8 mouse cellular contexts compared by ENCODE assay signal in genomic region chr12:51844771-51845256, GRCm38 (mm10). TPM values are rescaled to one million over a fixed set of nuclear protein-coding genes. Genes with fewer than 3 reads are reported as not detected.
A peak's percentile ranks its signal among the peaks of the same experiment; 100 is the strongest.
DNase-seq lines count a peak whose midpoint lies in the region; ATAC-seq and TF ChIP-seq lines count a peak whose summit lies in the region.

No protein-coding gene starts in this region.

- no peaks in the 10 kb centered on the region for H3K9me3 ChIP-seq in hindbrain, postnatal 0 days (ENCODE audit: low read length)

- H3K4me3 ChIP-seq in gastrocnemius, adult 2 months: peak overlapping the region; percentile 73
- peak overlapping the region; percentile 61 for H3K4me3 ChIP-seq in hindbrain, postnatal 0 days (ENCODE audit: low read length)
- H3K4me3 ChIP-seq in left cerebral cortex, adult 2 months: peak overlapping the region; percentile 62

- WGBS in hindbrain, postnatal 0 days: under 1% methylated on average over 17 of the region's 17 CpGs

- H3K4me1 ChIP-seq in hindbrain, postnatal 0 days (ENCODE audit: insufficient read depth, low read length): 0 out of 2 replicates have a peak, but pooled peaks cover 7% of the 10 kb centered on the region

- TF ChIP-seq CTCF in gastrocnemius, adult 2 months (IDR thresholded peaks at IDR 0.05): no peak
- no peak for TF ChIP-seq CTCF in hindbrain, postnatal 0 days (IDR thresholded peaks at IDR 0.05; ENCODE audit: low read depth)
- no peak for TF ChIP-seq CTCF in left cerebral cortex, adult 2 months (IDR thresholded peaks at IDR 0.05)

- H3K4me2 ChIP-seq in hindbrain, postnatal 0 days (ENCODE audit: low read depth, low read length): peak overlapping the region; percentile 70

- H3K27me3 ChIP-seq in hindbrain, postnatal 0 days (ENCODE audit: insufficient read depth, low read length): no peaks in the 10 kb centered on the region

- H3K27ac ChIP-seq in gastrocnemius, adult 2 months: peak overlapping the region; percentile 98
- H3K27ac ChIP-seq in hindbrain, postnatal 0 days: peak overlapping the region; percentile 71
- H3K27ac ChIP-seq in left cerebral cortex, adult 2 months: peak overlapping the region; percentile 94

- H3K36me3 ChIP-seq in hindbrain, postnatal 0 days (ENCODE audit: insufficient read depth, low read length): no peaks in the 10 kb centered on the region

- ATAC-seq in common myeloid progenitor, adult 5-6 weeks (replicated peaks; ENCODE audit: low read depth, poor library complexity, severe bottlenecking): peak; percentile 89
- peak; percentile 97 for ATAC-seq in hindbrain, postnatal 0 days
- ATAC-seq in megakaryocyte, adult 5-6 weeks (ENCODE audit: poor library complexity, severe bottlenecking): peak; percentile 97

- DNase-seq in WW6 (ENCODE audit: low read depth, low spot score): peak; percentile 76
- DNase-seq in gastrocnemius, adult 2 months: peak; percentile 93
- DNase-seq in hindbrain, postnatal 0 days (ENCODE audit: low spot score): peak; percentile 88
- DNase-seq in left cerebral cortex, adult 2 months (ENCODE audit: extremely low spot score in 1 of 2, low spot score in 2 of 2): peak; percentile 87 to 88
- DNase-seq in right cerebral cortex, adult 2 months (ENCODE audit: low spot score in 2 of 2): peak; percentile 92 to 95
- DNase-seq in urinary bladder, postnatal 14 days (ENCODE audit: low spot score): peak; percentile 95

- intact Hi-C loops in gastrocnemius, adult 2 months (cut with DNase I): loop anchor here (1.0 kb wide), 1 partner anchor 21 kb away; no protein-coding TSS in a partner anchor
- intact Hi-C loops in left cerebral cortex, adult 2 months (cut with DNase I): no loop called here

- peak overlapping the region; percentile 57 for H3K9ac ChIP-seq in hindbrain, postnatal 0 days (replicated peaks; ENCODE audit: low read length)

RNA-seq across cellular contexts. Expression of gene Hectd1, which starts 15.5 kb away (rescaled TPM):
- total RNA-seq in common myeloid progenitor, adult 5-6 weeks (2017): 130 and 143 TPM in 2 replicates
- total RNA-seq in gastrocnemius, adult 2 months (2021): 100 to 1,000 TPM in 1 of 2 experiments, 10 to 100 TPM in 1; 98.6 to 100 TPM
- total RNA-seq in hindbrain, postnatal 0 days (2014; rRNA removed): 67.1 and 68.5 TPM in 2 replicates
- polyA plus RNA-seq in hindbrain, postnatal 0 days (2015; fragmentation: Nextera tagmentation; extraction: Ambion mirVana): 28.0 and 28.4 TPM in 2 replicates
- total RNA-seq in left cerebral cortex, adult 2 months (2021): 10 to 100 TPM; 81.2 to 88.4 TPM
- 47.5 and 49.2 TPM in 2 replicates for total RNA-seq in megakaryocyte, adult 5-6 weeks (2015)
- 89.7 and 96.1 TPM in 2 replicates for total RNA-seq in megakaryocyte, adult 5-6 weeks (2017)

Comparison
In these comparisons a context has a peak if more than half of its experiments do, and no peak if none do; other contexts are left out.
1. Peak in every context shown above with its lines: DNase-seq, ATAC-seq, H3K4me3 ChIP-seq and H3K27ac ChIP-seq.